Mouse (Mus musculus): ENCODE measurements at regions not wholly inside any gene's neighbourhood (a gene's known extent, or its start where the extent isn't known, plus 50 kb on each side); places are given as distances from the start of the nearest gene placed in this dataset.

GRCm38 (mm10) chr16:57902498-57902897 lies 148.0 kb upstream of the Col8a1 start:
- DNase-seq (ENCODE audit: extremely low read depth, low read depth, low spot score), result peak; percentile 18
- H3K4me1 ChIP-seq (ENCODE audit: control insufficient read depth, insufficient read depth, low read length), result no peaks in the 10 kb centered on the region
- H3K79me2 ChIP-seq (ENCODE audit: control insufficient read depth, insufficient read depth, low read length), result no peaks in the 10 kb centered on the region
- TF ChIP-seq CTCF (IDR thresholded peaks at IDR 0.05; ENCODE audit: low read depth, low read length) (no peak), POLR2A (IDR thresholded peaks at IDR 0.05; ENCODE audit: extremely low read depth, insufficient read depth, low read length) (no peak)
- no peak overlapping the region for H3K27ac ChIP-seq (replicated peaks; ENCODE audit: insufficient read depth, low read depth, low read length)
- H3K27me3 ChIP-seq (ENCODE audit: control insufficient read depth, insufficient read depth, low read length), result no peaks in the 10 kb centered on the region
- H3K9ac ChIP-seq (ENCODE audit: low read depth, low read length), result no peak overlapping the region
- H3K36me3 ChIP-seq (ENCODE audit: control insufficient read depth, insufficient read depth, low read length), result no peaks in the 10 kb centered on the region
- WGBS, result 58% methylated on average over 3 of the region's 3 CpGs
- H3K4me3 ChIP-seq (ENCODE audit: insufficient read depth, low read depth, low read length), result no peak overlapping the region

GRCm38 (mm10) chr16:57912001-57912400 lies 157.5 kb upstream of the Col8a1 start:
- Histone ChIP-seq H3K27ac (replicated peaks; ENCODE audit: insufficient read depth, low read depth, low read length) (no peak overlapping the region), H3K79me2 (ENCODE audit: control insufficient read depth, insufficient read depth, low read length) (no peaks in the 10 kb centered on the region), H3K27me3 (ENCODE audit: control insufficient read depth, insufficient read depth, low read length) (no peaks in the 10 kb centered on the region; the same call in 1 of the 2 replicates), H3K36me3 (ENCODE audit: control insufficient read depth, insufficient read depth, low read length) (no peaks in the 10 kb centered on the region), H3K9ac (ENCODE audit: low read depth, low read length) (no peak overlapping the region), H3K4me3 (ENCODE audit: insufficient read depth, low read depth, low read length) (no peak overlapping the region), H3K4me1 (ENCODE audit: control insufficient read depth, insufficient read depth, low read length) (no peaks in the 10 kb centered on the region)
- no peak for DNase-seq (ENCODE audit: extremely low read depth, low read depth, low spot score)
- TF ChIP-seq CTCF (IDR thresholded peaks at IDR 0.05; ENCODE audit: low read depth, low read length), result no peak
- no peak for TF ChIP-seq POLR2A (IDR thresholded peaks at IDR 0.05; ENCODE audit: extremely low read depth, insufficient read depth, low read length)
- WGBS, result 57% methylated on average over 2 of the region's 2 CpGs

- 59% methylated on average over 1 of the region's 1 CpGs for WGBS
Observed at GRCm38 (mm10) chr16:57914506-57914905, 160.0 kb upstream of the Col8a1 start.

GRCm38 (mm10) chr16:57915451-57915850 lies 160.9 kb upstream of the Col8a1 start:
- 79% methylated on average over 2 of the region's 2 CpGs for WGBS
- Histone ChIP-seq H3K27me3 (ENCODE audit: control insufficient read depth, insufficient read depth, low read length) (no peaks in the 10 kb centered on the region; the same call in 1 of the 2 replicates), H3K4me1 (ENCODE audit: control insufficient read depth, insufficient read depth, low read length) (no peaks in the 10 kb centered on the region), H3K9ac (ENCODE audit: low read depth, low read length) (no peak overlapping the region), H3K27ac (replicated peaks; ENCODE audit: insufficient read depth, low read depth, low read length) (no peak overlapping the region), H3K79me2 (ENCODE audit: control insufficient read depth, insufficient read depth, low read length) (no peaks in the 10 kb centered on the region), H3K4me3 (ENCODE audit: insufficient read depth, low read depth, low read length) (no peak overlapping the region), H3K36me3 (ENCODE audit: control insufficient read depth, insufficient read depth, low read length) (no peaks in the 10 kb centered on the region)
- TF ChIP-seq POLR2A (IDR thresholded peaks at IDR 0.05; ENCODE audit: extremely low read depth, insufficient read depth, low read length) (no peak), CTCF (IDR thresholded peaks at IDR 0.05; ENCODE audit: low read depth, low read length) (no peak)
- no peak for DNase-seq (ENCODE audit: extremely low read depth, low read depth, low spot score)

More at GRCm38 (mm10) chr16:57914506-57914905, 160.0 kb upstream of the Col8a1 start:
- no peak overlapping the region for H3K4me3 ChIP-seq (ENCODE audit: insufficient read depth, low read depth, low read length)
- no peaks in the 10 kb centered on the region; the same call in 1 of the 2 replicates for H3K27me3 ChIP-seq (ENCODE audit: control insufficient read depth, insufficient read depth, low read length)
- H3K79me2 ChIP-seq (ENCODE audit: control insufficient read depth, insufficient read depth, low read length), result no peaks in the 10 kb centered on the region
- TF ChIP-seq CTCF (IDR thresholded peaks at IDR 0.05; ENCODE audit: low read depth, low read length), result no peak
- no peak for TF ChIP-seq POLR2A (IDR thresholded peaks at IDR 0.05; ENCODE audit: extremely low read depth, insufficient read depth, low read length)
- no peak overlapping the region for H3K27ac ChIP-seq (replicated peaks; ENCODE audit: insufficient read depth, low read depth, low read length)
- H3K4me1 ChIP-seq (ENCODE audit: control insufficient read depth, insufficient read depth, low read length), result no peaks in the 10 kb centered on the region
- no peak for DNase-seq (ENCODE audit: extremely low read depth, low read depth, low spot score)
- H3K9ac ChIP-seq (ENCODE audit: low read depth, low read length), result no peak overlapping the region
- no peaks in the 10 kb centered on the region for H3K36me3 ChIP-seq (ENCODE audit: control insufficient read depth, insufficient read depth, low read length)

DNA sequence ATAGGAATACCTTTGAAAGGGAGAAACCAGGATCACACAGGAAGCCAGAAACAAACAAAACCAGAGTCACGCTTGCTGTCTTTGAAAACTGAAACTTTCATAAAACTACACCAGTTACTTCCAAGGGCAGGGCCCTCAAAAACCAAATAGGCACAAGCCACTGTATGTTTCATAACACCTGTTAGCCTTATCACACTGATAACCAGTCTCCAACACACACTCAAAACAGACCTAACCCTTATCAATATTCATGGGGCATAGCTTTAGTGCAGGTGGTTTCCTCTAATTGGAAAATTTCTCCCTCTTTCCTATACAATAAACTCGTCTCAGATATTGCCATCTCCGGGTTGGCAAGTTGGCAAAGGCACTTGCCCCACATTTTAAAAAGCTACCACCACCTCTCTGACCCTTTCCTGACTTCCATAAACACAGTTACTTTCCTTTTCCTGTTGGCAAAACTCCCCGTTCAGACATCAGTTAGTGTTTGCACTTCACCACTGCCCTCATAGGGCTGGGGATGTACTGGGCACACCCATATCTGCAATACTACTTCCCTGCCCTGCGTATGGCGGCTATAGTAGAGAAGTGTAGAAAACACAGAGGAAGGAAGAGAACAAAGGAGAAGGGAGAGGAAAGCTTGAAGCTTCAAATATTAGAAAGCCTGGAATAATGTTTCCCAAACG lies 169.1 kb upstream of the Col8a1 start:
- TF ChIP-seq CTCF (IDR thresholded peaks at IDR 0.05; ENCODE audit: low read depth, low read length) (no peak), POLR2A (IDR thresholded peaks at IDR 0.05; ENCODE audit: extremely low read depth, insufficient read depth, low read length) (no peak)
- 63% methylated on average over 7 of the region's 7 CpGs for WGBS

DNA sequence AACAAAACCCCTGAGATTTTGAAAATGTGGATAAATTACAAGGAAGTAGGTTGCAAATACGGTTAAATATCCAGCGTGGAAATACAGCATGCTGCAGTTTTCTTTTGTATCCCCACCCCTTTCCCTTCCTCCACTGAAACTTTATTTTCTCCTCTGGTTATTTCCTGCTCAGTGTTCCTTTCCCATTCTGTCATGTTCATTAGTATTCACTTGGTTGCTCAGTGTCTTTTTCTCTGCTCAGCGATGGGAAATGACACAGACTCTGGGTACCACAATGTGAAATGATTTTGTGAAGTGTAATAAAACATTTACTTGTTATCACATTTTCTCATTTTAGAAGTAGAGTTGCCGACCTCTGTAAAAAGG lies 169.6 kb upstream of the Col8a1 start:
- Histone ChIP-seq H3K79me2 (ENCODE audit: control insufficient read depth, insufficient read depth, low read length) (no peaks in the 10 kb centered on the region), H3K36me3 (ENCODE audit: control insufficient read depth, insufficient read depth, low read length) (no peaks in the 10 kb centered on the region), H3K4me3 (ENCODE audit: insufficient read depth, low read depth, low read length) (no peak overlapping the region), H3K27ac (replicated peaks; ENCODE audit: insufficient read depth, low read depth, low read length) (no peak overlapping the region), H3K27me3 (ENCODE audit: control insufficient read depth, insufficient read depth, low read length) (no peaks in the 10 kb centered on the region), H3K4me1 (ENCODE audit: control insufficient read depth, insufficient read depth, low read length) (no peaks in the 10 kb centered on the region; the same call in 1 of the 2 replicates), H3K9ac (ENCODE audit: low read depth, low read length) (no peak overlapping the region)
- WGBS, result 71% methylated on average over 4 of the region's 4 CpGs
- no peak for DNase-seq (ENCODE audit: extremely low read depth, low read depth, low spot score)
- TF ChIP-seq CTCF (IDR thresholded peaks at IDR 0.05; ENCODE audit: low read depth, low read length) (no peak), POLR2A (IDR thresholded peaks at IDR 0.05; ENCODE audit: extremely low read depth, insufficient read depth, low read length) (no peak)

More for the DNA sequence above, 169.1 kb upstream of the Col8a1 start:
- no peak overlapping the region for H3K4me3 ChIP-seq (ENCODE audit: insufficient read depth, low read depth, low read length)
- H3K9ac ChIP-seq (ENCODE audit: low read depth, low read length), result no peak overlapping the region
- H3K4me1 ChIP-seq (ENCODE audit: control insufficient read depth, insufficient read depth, low read length), result no peaks in the 10 kb centered on the region; the same call in 1 of the 2 replicates
- no peaks in the 10 kb centered on the region for H3K36me3 ChIP-seq (ENCODE audit: control insufficient read depth, insufficient read depth, low read length)
- H3K27ac ChIP-seq (replicated peaks; ENCODE audit: insufficient read depth, low read depth, low read length), result no peak overlapping the region
- H3K27me3 ChIP-seq (ENCODE audit: control insufficient read depth, insufficient read depth, low read length), result no peaks in the 10 kb centered on the region
- DNase-seq (ENCODE audit: extremely low read depth, low read depth, low spot score), result no peak
- H3K79me2 ChIP-seq (ENCODE audit: control insufficient read depth, insufficient read depth, low read length), result no peaks in the 10 kb centered on the region
